Mouse (Mus musculus): ENCODE measurements around the gene Plekhm1.

DNA sequence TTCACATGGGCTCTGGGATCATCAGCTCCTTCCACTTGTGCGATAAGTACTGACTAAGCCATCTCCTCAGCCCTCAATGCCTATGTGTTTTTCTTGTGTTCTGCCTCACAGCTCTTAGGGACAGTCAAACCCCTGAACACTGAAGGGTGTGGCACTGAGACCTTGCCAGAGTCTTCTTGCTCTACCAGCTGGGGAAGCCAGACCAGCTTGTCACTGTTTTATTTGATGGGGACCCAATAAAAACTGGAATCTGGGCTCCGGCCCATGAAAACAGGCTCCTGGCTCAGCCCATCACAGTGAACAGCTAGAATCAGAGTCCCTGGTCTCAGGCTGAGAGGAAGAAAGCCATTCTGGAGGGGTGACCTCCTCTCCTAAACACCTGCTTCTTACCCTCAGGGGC is 75.3 kb downstream of the Plekhm1 start:
- no peak for TF ChIP-seq CTCF (IDR thresholded peaks at IDR 0.05; ENCODE audit: borderline replicate concordance, insufficient read depth, low read depth, low read length)
- no peak for TF ChIP-seq POLR2A (IDR thresholded peaks at IDR 0.05; ENCODE audit: borderline replicate concordance, insufficient read depth, low read length)
